Mouse (Mus musculus) liver, embryonic 14.5 days (tissue): ENCODE results near the gene Tbrg4.
A peak's percentile ranks its signal among the peaks of the same experiment; 100 is the strongest.

Experiments used
- CTCF ChIP-seq: IDR thresholded peaks from 2 replicates; pipeline ENCODE4 v1.5.1; 2016; ENCODE audit warnings: antibody characterized with exemption, low read depth, control low read depth
- EP300 ChIP-seq: IDR thresholded peaks from 2 replicates; pipeline ENCODE4 v1.6.1; 2016; ENCODE audit warnings: antibody characterized with exemption, low read depth

GRCm38 (mm10) chr11:6586660-6587059, 39.2 kb downstream of the Tbrg4 start:
- 0 out of 2 replicates have a peak, but pooled peaks have one; percentile 12 for TF ChIP-seq EP300
- TF ChIP-seq CTCF = peak; percentile 37
